Mouse (Mus musculus) hindbrain, postnatal 0 days (tissue): ENCODE data around the gene Olfr270. TPM values are rescaled to one million over a fixed set of nuclear protein-coding genes. Genes with fewer than 3 reads are reported as not detected.

ENCODE experiments used
- ATAC-seq: fragments of 200-750 bp; cut with Nextera tagmentation; 2 replicates; pipeline ENCODE4 v1.8.0; 2017; ENCODE audit warnings: mild to moderate bottlenecking, moderate TSS enrichment, moderate library complexity
- DNase-seq: peaks from one replicate; pipeline ENCODE4 v3.0.0-alpha.2; 2015; ENCODE audit warnings: low spot score
- H3K27ac ChIP-seq: fragments of 300-500 bp; sonication (generic); 2 replicates; pipeline ENCODE4 v1.5.1; 2014; ENCODE audit warnings: mild to moderate bottlenecking
- H3K27me3 ChIP-seq: fragments of 300-500 bp; sonication (generic); 2 replicates; pipeline ENCODE4 v1.6.1; 2014; ENCODE audit warnings: low read length, mixed read lengths; ENCODE audit not compliant: insufficient read depth
- H3K36me3 ChIP-seq: fragments of 300-500 bp; sonication (generic); 2 replicates; pipeline ENCODE4 v1.6.1; 2014; ENCODE audit warnings: low read length, mixed read lengths; ENCODE audit not compliant: insufficient read depth
- H3K4me1 ChIP-seq: fragments of 300-500 bp; sonication (generic); 2 replicates; pipeline ENCODE4 v1.6.1; 2014; ENCODE audit warnings: antibody characterized with exemption, low read length, mixed read lengths; ENCODE audit not compliant: insufficient read depth
- H3K4me2 ChIP-seq: fragments of 300-500 bp; sonication (generic); 2 replicates; pipeline ENCODE4 v1.6.1; 2014; ENCODE audit warnings: low read depth, mild to moderate bottlenecking, low read length, moderate library complexity, mixed read lengths
- H3K4me3 ChIP-seq: fragments of 300-500 bp; sonication (generic); 2 replicates; pipeline ENCODE4 v1.5.1; 2014; ENCODE audit warnings: low read length
- H3K9ac ChIP-seq: fragments of 300-500 bp; sonication (generic); replicated peaks from 2 replicates; pipeline ENCODE4 v1.6.1; 2014; ENCODE audit warnings: mild to moderate bottlenecking, low read length, moderate library complexity, mixed read lengths
- H3K9me3 ChIP-seq: fragments of 300-500 bp; sonication (generic); 2 replicates; pipeline ENCODE4 v1.6.1; 2016; ENCODE audit warnings: low read length, mixed read lengths
- CTCF ChIP-seq: IDR thresholded peaks from 2 replicates; pipeline ENCODE4 v1.5.1; 2016; ENCODE audit warnings: antibody characterized with exemption, control low read depth, low read depth
- WGBS: fragments of 180-500 bp; shearing (Covaris S2); extraction: QIAGEN DNeasy Blood & Tissue Kit; methylation state at CpG from one replicate; pipeline ENCODE4 v1.1.7; 2014; 5-methylcytosine and 5-hydroxymethylcytosine counted together
- polyA plus RNA-seq: library from polyadenylated mRNA; unstranded; fragments of >200 nt; fragmentation: Nextera tagmentation; extraction: Ambion mirVana; gene quantifications from 2 replicates; pipeline ENCODE4 v1.2.1, GENCODE M21; 2015
- total RNA-seq: library from RNA; depleted of rRNA; stranded (reverse); fragments of >200 nt; gene quantifications from 2 replicates; pipeline ENCODE4 v1.2.3, GENCODE M21; 2014; rRNA removed

Olfr270 gene
- total RNA-seq (not detected in 2 replicates), polyA plus RNA-seq (not detected in 2 replicates)

- Histone ChIP-seq H3K36me3 (no peaks in the 10 kb centered on the region), H3K4me3 (no peak within 1 kb of the TSS), H3K9ac (no peak within 1 kb of the TSS), H3K27ac (no peak within 1 kb of the TSS), H3K4me1 (no peaks in the 10 kb centered on the region), H3K4me2 (no peak within 1 kb of the TSS), H3K9me3 (no peaks in the 10 kb centered on the region), H3K27me3 (no peaks in the 10 kb centered on the region)
- ATAC-seq (no peak), DNase-seq (no peak)
- no peak for TF ChIP-seq CTCF
Observed at GRCm38 (mm10) chr4:52964247-52964646, at the start of gene Olfr270. Gene Olfr270 (plus strand): TSS chr4:52964547.

- DNase-seq (no peak), ATAC-seq (no peak)
- Histone ChIP-seq H3K9ac (no peak overlapping the region), H3K36me3 (no peaks in the 10 kb centered on the region), H3K4me1 (no peaks in the 10 kb centered on the region), H3K27ac (no peak overlapping the region), H3K4me3 (no peak overlapping the region), H3K27me3 (no peaks in the 10 kb centered on the region), H3K9me3 (no peaks in the 10 kb centered on the region), H3K4me2 (no peak overlapping the region)
- TF ChIP-seq CTCF, result no peak
- WGBS, result 83% methylated on average over 6 of the region's 6 CpGs
Observed at GRCm38 (mm10) chr4:52916659-52917310, 47.6 kb upstream of the Olfr270 start.

DNA sequence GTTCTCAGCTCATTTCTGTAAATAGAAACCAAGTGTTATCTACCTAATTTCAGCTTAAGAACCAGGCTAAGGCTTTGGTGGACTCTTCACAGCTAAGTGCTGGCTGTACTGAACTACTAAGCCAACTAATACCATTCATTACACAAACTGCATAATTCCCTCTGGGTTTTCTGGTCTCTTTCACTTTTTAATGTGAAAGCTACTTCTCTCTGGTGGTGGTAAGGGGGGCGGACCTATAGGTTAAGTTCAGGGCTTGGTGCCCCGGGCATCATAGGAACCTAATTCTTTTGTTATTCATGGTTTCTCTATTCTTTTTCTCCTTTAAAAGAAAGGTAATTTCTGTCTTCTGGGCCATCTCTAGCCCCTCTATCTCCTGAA is 47.0 kb upstream of the Olfr270 start:
- WGBS, result 83% methylated on average over 2 of the region's 2 CpGs
- Histone ChIP-seq H3K9me3 (no peaks in the 10 kb centered on the region), H3K4me3 (no peak overlapping the region), H3K4me1 (no peaks in the 10 kb centered on the region), H3K27ac (no peak overlapping the region), H3K36me3 (no peaks in the 10 kb centered on the region), H3K4me2 (no peak overlapping the region), H3K9ac (no peak overlapping the region), H3K27me3 (no peaks in the 10 kb centered on the region)
- DNase-seq (no peak), ATAC-seq (no peak)
- TF ChIP-seq CTCF, result no peak

GRCm38 (mm10) chr4:52919078-52919477 is 45.3 kb upstream of the Olfr270 start, which contains the start of gene Olfr272:
Gene Olfr272 (minus strand): TSS chr4:52919178.
- ATAC-seq (no peak), DNase-seq (no peak)
- no peak within 1 kb of the TSS for H3K9ac ChIP-seq
- no peak within 1 kb of the TSS for H3K4me2 ChIP-seq
- H3K27me3 ChIP-seq, result no peaks in the 10 kb centered on the region
- no peaks in the 10 kb centered on the region for H3K36me3 ChIP-seq
- H3K27ac ChIP-seq, result no peak within 1 kb of the TSS
- no peaks in the 10 kb centered on the region for H3K9me3 ChIP-seq
- H3K4me3 ChIP-seq, result no peak within 1 kb of the TSS
- TF ChIP-seq CTCF, result no peak
- 91% methylated on average over 2 of the region's 2 CpGs for WGBS
- no peaks in the 10 kb centered on the region for H3K4me1 ChIP-seq

DNA sequence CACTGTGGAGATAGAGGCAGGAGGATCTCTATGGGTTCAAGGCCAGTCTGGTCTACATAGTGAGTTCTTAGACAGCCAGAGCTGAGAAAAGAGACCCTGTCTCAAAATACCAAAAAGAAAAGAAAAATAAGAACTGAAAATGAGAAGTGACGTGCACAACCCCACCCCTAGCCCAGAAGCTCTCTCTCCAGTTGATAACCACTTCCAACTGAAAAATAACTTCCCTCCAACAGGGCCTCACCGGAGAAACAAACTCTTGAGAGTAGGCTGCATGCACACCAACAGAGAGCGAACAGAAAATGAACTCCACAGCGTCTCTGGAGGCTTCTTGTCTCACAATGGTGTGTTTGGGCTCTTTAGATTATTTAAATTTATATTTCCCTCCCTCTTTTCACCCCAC is 33.9 kb upstream of the Olfr270 start:
- no peak overlapping the region for H3K4me2 ChIP-seq
- no peak overlapping the region for H3K4me3 ChIP-seq
- no peak for ATAC-seq
- 84% methylated on average over 4 of the region's 4 CpGs for WGBS
- no peak for TF ChIP-seq CTCF
- no peaks in the 10 kb centered on the region for H3K36me3 ChIP-seq
- no peak overlapping the region for H3K9ac ChIP-seq
- DNase-seq, result no peak
- H3K4me1 ChIP-seq, result no peaks in the 10 kb centered on the region
- H3K27me3 ChIP-seq, result no peaks in the 10 kb centered on the region
- no peak overlapping the region for H3K27ac ChIP-seq
- H3K9me3 ChIP-seq, result no peaks in the 10 kb centered on the region

DNA sequence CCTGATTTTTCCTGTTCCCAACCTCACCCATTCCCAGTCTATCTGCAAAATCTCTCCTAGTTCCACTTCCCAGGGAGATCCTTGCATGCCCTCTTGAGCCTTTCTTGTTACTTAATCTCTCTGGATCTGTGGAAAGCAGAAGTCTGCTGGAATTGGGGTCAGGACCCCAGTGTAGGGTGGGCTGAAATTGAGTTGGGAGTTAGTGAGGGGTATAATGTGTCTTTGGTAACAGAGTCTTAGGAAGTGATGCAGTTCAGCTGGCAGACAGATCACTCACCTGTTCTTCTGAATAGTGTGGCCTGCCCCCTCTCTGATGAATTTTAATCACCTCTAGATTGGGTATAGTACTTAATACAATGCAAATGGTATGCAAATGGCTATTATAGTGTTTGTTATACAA is 17.7 kb upstream of the Olfr270 start:
- Histone ChIP-seq H3K27me3 (no peaks in the 10 kb centered on the region), H3K36me3 (no peaks in the 10 kb centered on the region), H3K4me2 (no peak overlapping the region), H3K4me1 (no peaks in the 10 kb centered on the region), H3K9ac (no peak overlapping the region), H3K9me3 (no peaks in the 10 kb centered on the region), H3K4me3 (no peak overlapping the region), H3K27ac (no peak overlapping the region)
- ATAC-seq (no peak), DNase-seq (no peak)
- no peak for TF ChIP-seq CTCF

GRCm38 (mm10) chr4:52949005-52949404 is 15.3 kb upstream of the Olfr270 start:
- H3K4me1 ChIP-seq, result no peaks in the 10 kb centered on the region
- H3K27me3 ChIP-seq, result no peaks in the 10 kb centered on the region
- no peak overlapping the region for H3K4me3 ChIP-seq
- no peaks in the 10 kb centered on the region for H3K36me3 ChIP-seq
- DNase-seq (no peak), ATAC-seq (no peak)
- H3K9me3 ChIP-seq, result no peaks in the 10 kb centered on the region
- no peak for TF ChIP-seq CTCF
- no peak overlapping the region for H3K9ac ChIP-seq
- H3K27ac ChIP-seq, result no peak overlapping the region
- no peak overlapping the region for H3K4me2 ChIP-seq
- 91% methylated on average over 2 of the region's 2 CpGs for WGBS
